12 mouse cellular contexts compared by ENCODE assay signal in genomic region chr11:107428011-107428410, GRCm38 (mm10). TPM values are rescaled to one million over a fixed set of nuclear protein-coding genes. Genes with fewer than 3 reads are reported as not detected.
DNase-seq lines count a peak whose midpoint lies in the region; ATAC-seq and TF ChIP-seq lines count a peak whose summit lies in the region.
"Had no signal": no experiment of that assay in that cellular context is flagged by ENCODE, and none has a peak within 500 bp of the region (broad histone marks: within the 10 kb centered on the region; RNA-seq: fewer than 3 reads in every experiment).

No protein-coding gene starts in this region.

- no peaks in the 10 kb centered on the region for H3K36me3 ChIP-seq in heart, embryonic 15.5 days
- no peaks in the 10 kb centered on the region for H3K36me3 ChIP-seq in forebrain, postnatal 0 days (ENCODE audit: insufficient read depth)

- H3K27ac ChIP-seq in heart, embryonic 15.5 days = no peak overlapping the region
- no peak overlapping the region for H3K27ac ChIP-seq in forebrain, postnatal 0 days (ENCODE audit: low read depth, low read length)

- H3K9ac ChIP-seq in heart, embryonic 15.5 days = no peak overlapping the region
- H3K9ac ChIP-seq in forebrain, postnatal 0 days = no peak overlapping the region

- ATAC-seq in heart, embryonic 15.5 days (replicated peaks; ENCODE audit: insufficient number of reproducible peaks, insufficient read depth, low FRiP score, low read depth) = 0 out of 2 replicates have a peak, but pooled peaks have one; percentile 27
- ATAC-seq in forebrain, postnatal 0 days = no peak
- no peak for ATAC-seq in frontal cortex, adult (ENCODE audit: low TSS enrichment)

- intact Hi-C loops in heart, postnatal 10 days (cut with DNase I) = loop anchor here (2.0 kb wide), 1 partner anchor 15 kb away; no protein-coding TSS in a partner anchor

- no peaks in the 10 kb centered on the region for H3K27me3 ChIP-seq in heart, embryonic 15.5 days
- no peaks in the 10 kb centered on the region for H3K27me3 ChIP-seq in forebrain, postnatal 0 days (ENCODE audit: insufficient read depth, low read length)

- no peak overlapping the region for H3K4me3 ChIP-seq in heart, embryonic 15.5 days
- H3K4me3 ChIP-seq in forebrain, postnatal 0 days (ENCODE audit: low read depth, low read length) = no peak overlapping the region
- H3K4me3 ChIP-seq: myocyte had no signal

- H3K4me1 ChIP-seq in heart, embryonic 15.5 days (replicated peaks) = peaks cover 15% of the 10 kb centered on the region
- H3K4me1 ChIP-seq in forebrain, postnatal 0 days (ENCODE audit: insufficient read depth) = 0 out of 2 replicates have a peak, but pooled peaks cover 3% of the 10 kb centered on the region

- no peaks in the 10 kb centered on the region for H3K9me3 ChIP-seq in heart, embryonic 15.5 days (replicated peaks)
- no peaks in the 10 kb centered on the region for H3K9me3 ChIP-seq in forebrain, postnatal 0 days (ENCODE audit: low read length)

- 82% methylated on average over 10 of the region's 10 CpGs for WGBS in heart, embryonic 15.5 days
- 83% methylated on average over 10 of the region's 10 CpGs for whole genome bisulfite sequencing in forebrain, postnatal 0 days

- no peak overlapping the region for H3K4me2 ChIP-seq in heart, embryonic 15.5 days
- H3K4me2 ChIP-seq in forebrain, postnatal 0 days (ENCODE audit: low read depth) = no peak overlapping the region

- no peak for TF ChIP-seq CTCF in forebrain, postnatal 0 days (IDR thresholded peaks at IDR 0.05; ENCODE audit: low read depth)

- no peak for DNase-seq in heart, postnatal 10 days
- peak; percentile 38 for DNase-seq in urinary bladder, postnatal 14 days (ENCODE audit: low spot score)
- DNase-seq in urinary bladder, postnatal 25 days (ENCODE audit: low spot score) = no peak
- peak; percentile 99 for DNase-seq in gonadal fat pad, adult 2 months (ENCODE audit: low read depth)
- DNase-seq in forebrain, postnatal 0 days = no peak
- DNase-seq in left cerebral cortex, adult 11 months (ENCODE audit: low spot score) = no peak
- DNase-seq: cerebellum, adult 11 months; embryo, embryonic 11 days; gastrocnemius, postnatal 25 days had no signal

RNA-seq across cellular contexts. Expression of gene Pitpnc1, which starts 42.5 kb away (rescaled TPM):
- 15.2 and 18.0 TPM in 2 replicates for polyA plus RNA-seq in heart, embryonic 15.5 days (2015; fragmentation: Nextera tagmentation; extraction: Ambion mirVana)
- 10 to 100 TPM; 75.6 to 78.1 TPM for total RNA-seq in heart, postnatal 10 days (2021)
- 6.4 and 8.3 TPM in 2 replicates for polyA plus RNA-seq in gonadal fat pad, adult 2 months (2012; rRNA removed)
- 40.2 and 49.1 TPM in 2 replicates for total RNA-seq in forebrain, postnatal 0 days (2014; rRNA removed)
- polyA plus RNA-seq in forebrain, postnatal 0 days (2015; fragmentation: Nextera tagmentation; extraction: Ambion mirVana) = 33.7 and 47.6 TPM in 2 replicates

RNA-seq across cellular contexts. Expression of gene Psmd12, which starts 51.3 kb away (rescaled TPM):
- 132 and 134 TPM in 2 replicates for polyA plus RNA-seq in heart, embryonic 15.5 days (2015; fragmentation: Nextera tagmentation; extraction: Ambion mirVana)
- 10 to 100 TPM; 91.0 to 91.5 TPM for total RNA-seq in heart, postnatal 10 days (2021)
- polyA plus RNA-seq in gonadal fat pad, adult 2 months (2012; rRNA removed) = 17.6 and 20.5 TPM in 2 replicates
- 54.5 and 59.1 TPM in 2 replicates for total RNA-seq in forebrain, postnatal 0 days (2014; rRNA removed)
- polyA plus RNA-seq in forebrain, postnatal 0 days (2015; fragmentation: Nextera tagmentation; extraction: Ambion mirVana) = 146 and 149 TPM in 2 replicates

Comparison
In these comparisons a context has a peak if more than half of its experiments do, and no peak if none do; other contexts are left out.
1. DNase-seq: peak in urinary bladder, postnatal 14 days (single experiment) and gonadal fat pad, adult 2 months (single experiment); none in heart, postnatal 10 days (0 of 2), urinary bladder, postnatal 25 days (single experiment), forebrain, postnatal 0 days (single experiment) and left cerebral cortex, adult 11 months (single experiment).